Mouse (Mus musculus) urinary bladder, adult 18-20 months (tissue): Measurements from ENCODE around the gene Cc2d1a.

Experiments
- DNase-seq, 2 experiments: peaks; one replicate each; pipeline ENCODE4 v3.0.0; 2022; ENCODE audit warnings: low spot score in 2 of 2, mixed read lengths in 2 of 2

Gene Cc2d1a

GRCm38 (mm10) chr8:84177405-84177804 lies 29.7 kb upstream of the Cc2d1a start:
- DNase-seq: no peak

DNA sequence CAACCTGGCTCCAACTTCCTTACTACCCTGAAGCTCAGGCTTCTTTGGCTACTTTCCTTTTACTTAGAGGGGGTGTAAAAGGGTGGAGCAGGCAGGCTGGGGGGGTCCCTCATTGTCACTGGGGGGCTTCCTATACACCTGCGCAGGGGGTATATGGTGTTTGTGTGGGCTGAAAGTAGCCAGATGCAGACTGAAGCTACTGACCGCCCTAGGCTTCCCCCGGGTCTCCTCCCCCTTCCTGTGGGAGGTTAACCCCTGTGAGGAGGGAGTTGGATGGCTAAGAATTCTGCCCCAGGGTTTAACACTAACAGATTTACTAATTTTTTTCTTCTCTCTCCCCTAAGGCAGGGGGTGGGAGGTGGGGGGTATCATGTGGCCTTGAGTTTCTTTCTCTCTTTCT lies 28.8 kb upstream of the Cc2d1a start:
- DNase-seq: no peak

GRCm38 (mm10) chr8:84173861-84174260 lies 26.1 kb upstream of the Cc2d1a start:
- no peak for DNase-seq

DNA sequence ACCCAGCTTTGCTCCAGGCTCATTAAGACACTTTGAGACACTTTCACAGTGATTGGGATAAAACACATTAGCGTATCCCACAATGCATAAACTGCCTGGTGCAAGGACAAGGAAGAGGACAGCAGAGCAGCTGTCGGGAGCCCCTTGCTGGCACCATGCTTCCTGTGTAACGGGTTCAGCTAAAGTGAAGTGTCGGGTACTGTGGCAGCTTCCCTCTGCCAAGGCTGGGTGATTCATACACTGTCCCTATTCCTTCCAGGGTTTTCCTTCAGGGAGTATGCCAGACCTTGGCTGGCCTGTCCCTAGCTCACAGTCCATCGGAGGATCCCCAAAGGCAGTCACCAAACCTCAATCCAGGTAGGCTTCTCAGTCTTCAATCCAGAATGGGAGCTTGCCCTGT lies 22.4 kb upstream of the Cc2d1a start:
- DNase-seq: no peak

- no peak for DNase-seq
Measured at GRCm38 (mm10) chr8:84167696-84168095, 20.0 kb upstream of the Cc2d1a start.

- no peak for DNase-seq
Measured at GRCm38 (mm10) chr8:84157620-84158019, 9.9 kb upstream of the Cc2d1a start.

DNA sequence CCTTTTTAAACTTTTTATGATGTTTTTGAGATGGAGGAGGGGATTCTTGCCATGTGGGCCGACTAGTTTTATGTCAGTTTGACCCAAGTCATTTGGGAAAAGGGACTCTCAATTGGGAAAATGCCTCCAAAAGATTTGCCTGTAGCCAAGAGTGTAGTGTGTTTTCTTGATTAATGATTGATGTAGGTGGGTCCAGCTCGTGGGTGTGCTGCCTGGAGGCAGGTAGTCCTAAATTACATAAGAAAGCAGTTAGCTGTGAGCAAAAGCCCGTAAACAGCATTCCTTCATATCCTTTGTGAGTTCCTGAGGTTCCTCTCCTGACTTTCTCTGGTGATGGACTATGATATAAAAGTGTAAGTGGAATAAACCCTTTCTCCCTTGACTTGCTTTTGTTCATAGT lies 1.4 kb upstream of the Cc2d1a start:
- no peak for DNase-seq

DNA sequence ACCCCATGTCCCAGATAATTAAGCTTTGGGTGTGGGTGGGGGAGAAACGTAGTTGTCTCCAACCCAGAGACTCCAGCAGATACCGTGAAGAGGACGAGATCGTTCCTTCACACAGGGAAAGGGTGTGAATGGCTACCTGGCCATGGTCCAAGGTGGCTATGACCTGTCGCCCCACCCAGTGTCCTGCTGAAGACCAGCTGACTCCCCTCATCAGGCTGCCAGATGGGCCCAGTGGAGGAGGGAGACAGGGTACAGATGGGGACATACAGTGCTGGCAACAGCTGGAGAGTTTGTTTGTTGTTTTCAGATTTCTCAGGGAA lies 755 bp upstream of the Cc2d1a start:
- no peak for DNase-seq

- DNase-seq: peak in 1 of 2 experiments; percentile 45
Measured at GRCm38 (mm10) chr8:84147324-84147766, 391 bp downstream of the Cc2d1a start.

GRCm38 (mm10) chr8:84144636-84145245 lies 3.0 kb downstream of the Cc2d1a start:
- no peak for DNase-seq

DNA sequence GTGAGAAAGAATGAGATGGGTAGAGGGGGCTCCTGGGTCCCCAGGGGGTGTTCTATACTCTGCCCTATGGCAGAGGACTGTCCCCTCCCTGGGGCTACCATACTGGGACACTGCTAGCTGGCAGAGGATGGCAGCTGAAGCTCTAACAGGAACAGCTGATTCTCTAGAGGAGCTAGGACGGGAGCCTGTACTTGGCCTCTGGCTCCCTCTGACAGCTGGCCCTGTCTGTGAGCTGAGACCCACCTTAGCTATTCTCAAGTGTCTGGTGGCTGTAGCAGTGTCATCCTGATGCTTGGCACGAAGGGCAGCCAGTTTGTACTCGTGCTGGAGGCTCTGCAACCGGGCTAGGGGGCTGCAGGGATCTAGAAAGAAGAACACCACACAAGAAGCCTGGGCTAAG lies 6.9 kb downstream of the Cc2d1a start:
- DNase-seq: no peak

DNA sequence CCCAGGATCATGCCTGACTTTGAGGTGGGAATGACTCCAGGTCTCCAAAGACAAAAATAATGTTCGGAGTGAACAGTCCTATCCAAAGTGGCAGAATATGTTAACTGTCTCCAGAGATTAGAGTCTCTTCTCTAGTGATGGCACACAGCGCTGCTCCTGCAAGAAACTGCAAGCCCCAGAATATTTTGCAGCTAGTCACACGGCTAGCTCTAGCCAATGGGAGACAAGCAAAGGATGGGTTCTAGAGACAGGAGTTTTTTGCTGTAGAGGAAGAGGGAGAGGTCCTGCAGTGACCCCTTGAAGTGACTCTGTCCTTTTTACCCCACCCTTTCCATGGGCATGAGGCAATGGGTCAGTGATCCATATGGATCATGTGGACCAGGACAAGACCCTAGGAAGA lies 9.9 kb downstream of the Cc2d1a start:
- no peak for DNase-seq

DNA sequence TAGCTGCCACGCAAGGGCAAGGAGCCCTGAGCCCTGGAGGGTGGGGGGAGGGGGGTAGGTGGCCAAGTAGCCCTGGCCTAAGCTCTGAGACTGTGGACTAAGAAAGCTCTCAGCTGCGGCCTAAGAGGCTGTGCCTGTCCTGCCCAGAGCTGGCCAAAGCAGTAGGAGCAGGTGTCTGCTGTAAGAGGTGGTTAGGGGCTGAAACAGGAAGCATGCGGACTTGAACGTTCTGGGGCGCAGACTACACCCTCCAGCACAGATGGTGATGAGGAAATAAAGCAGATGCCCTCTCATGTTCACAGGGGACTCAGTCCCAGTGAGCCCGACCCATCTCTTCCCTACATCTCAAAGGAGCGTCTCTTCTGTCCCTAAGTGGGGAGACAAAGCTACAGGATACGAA lies 15.5 kb downstream of the Cc2d1a start:
- DNase-seq: no peak

- no peak for DNase-seq
Measured at GRCm38 (mm10) chr8:84130806-84131205, 16.9 kb downstream of the Cc2d1a start.

DNA sequence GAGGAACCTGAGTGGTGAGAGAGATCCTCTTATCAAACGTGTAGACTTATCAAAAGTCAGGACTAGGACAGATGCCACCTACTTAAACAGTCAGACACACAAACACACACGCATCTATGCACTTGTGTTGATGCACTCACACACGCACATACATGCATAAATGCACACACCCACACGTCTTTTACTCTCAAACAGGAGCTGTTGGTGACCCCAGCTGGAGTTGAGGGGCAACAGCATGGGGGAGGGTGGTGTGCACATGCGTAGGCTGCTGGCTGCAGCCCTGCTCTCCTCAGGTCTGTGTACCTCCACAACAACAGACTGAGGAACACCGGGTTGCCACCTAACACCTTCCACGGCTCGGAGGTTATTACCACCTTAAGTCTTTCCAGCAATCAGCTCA lies 19.5 kb downstream of the Cc2d1a start:
- DNase-seq: no peak

DNA sequence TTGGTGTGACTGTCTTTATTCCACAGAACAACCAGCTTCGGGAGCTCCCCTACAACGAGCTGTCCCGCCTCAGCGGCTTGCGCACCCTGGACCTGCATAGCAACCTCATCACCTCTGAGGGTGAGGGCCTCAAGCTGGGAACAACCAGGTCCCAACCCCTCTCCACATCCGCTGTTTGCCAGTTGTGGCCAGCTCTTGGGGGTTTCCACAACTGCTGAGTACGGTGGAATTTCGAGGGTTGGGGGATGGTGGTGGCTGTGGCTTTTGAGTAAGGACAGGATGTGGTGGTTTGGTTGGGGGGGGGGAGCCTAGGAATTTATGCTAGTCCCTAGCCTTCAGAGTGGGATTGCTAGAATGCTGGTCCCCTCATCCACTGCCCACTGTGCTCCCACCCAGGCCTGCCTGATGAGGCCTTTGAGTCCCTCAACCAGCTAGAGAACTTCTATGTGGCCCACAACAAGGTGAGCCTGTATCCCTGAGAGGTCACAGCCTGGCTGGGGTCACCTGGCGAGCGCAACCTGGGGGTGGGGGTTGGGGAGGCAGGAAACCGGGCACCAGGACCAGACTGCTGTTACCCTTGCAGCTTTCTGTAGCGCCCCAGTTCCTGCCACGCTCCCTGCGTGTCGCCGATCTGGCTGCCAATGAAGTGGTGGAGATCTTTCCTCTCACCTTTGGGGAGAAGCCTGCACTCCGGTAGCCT lies 20.4 kb downstream of the Cc2d1a start:
- no peak for DNase-seq

- no peak for DNase-seq
Measured at GRCm38 (mm10) chr8:84126742-84127141, 21.0 kb downstream of the Cc2d1a start.

- DNase-seq: no peak
Measured at GRCm38 (mm10) chr8:84125656-84126055, 22.1 kb downstream of the Cc2d1a start, which contains the start of gene Podnl1. Gene Podnl1, plus strand, starts transcription at chr8:84125989.

- DNase-seq: no peak
Measured at GRCm38 (mm10) chr8:84122151-84122550, 25.6 kb downstream of the Cc2d1a start.

DNA sequence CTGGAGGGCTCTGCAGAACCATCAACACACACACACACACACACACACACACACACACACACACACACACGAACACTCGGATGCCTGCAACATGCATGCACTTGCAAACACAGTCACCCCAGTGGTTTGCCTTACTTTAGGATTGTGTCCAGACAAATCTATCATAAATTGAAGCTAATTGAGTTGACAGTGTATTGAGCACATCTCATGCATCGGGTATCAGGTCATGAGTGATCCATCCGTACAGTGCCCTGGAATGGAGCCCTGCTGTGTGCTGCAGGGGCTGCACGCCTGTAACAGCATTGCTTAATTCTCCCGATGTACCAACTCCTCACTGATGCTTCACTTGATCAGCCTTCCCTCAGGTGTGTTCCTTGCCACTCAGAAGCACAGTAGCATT lies 32.1 kb downstream of the Cc2d1a start:
- no peak for DNase-seq

DNA sequence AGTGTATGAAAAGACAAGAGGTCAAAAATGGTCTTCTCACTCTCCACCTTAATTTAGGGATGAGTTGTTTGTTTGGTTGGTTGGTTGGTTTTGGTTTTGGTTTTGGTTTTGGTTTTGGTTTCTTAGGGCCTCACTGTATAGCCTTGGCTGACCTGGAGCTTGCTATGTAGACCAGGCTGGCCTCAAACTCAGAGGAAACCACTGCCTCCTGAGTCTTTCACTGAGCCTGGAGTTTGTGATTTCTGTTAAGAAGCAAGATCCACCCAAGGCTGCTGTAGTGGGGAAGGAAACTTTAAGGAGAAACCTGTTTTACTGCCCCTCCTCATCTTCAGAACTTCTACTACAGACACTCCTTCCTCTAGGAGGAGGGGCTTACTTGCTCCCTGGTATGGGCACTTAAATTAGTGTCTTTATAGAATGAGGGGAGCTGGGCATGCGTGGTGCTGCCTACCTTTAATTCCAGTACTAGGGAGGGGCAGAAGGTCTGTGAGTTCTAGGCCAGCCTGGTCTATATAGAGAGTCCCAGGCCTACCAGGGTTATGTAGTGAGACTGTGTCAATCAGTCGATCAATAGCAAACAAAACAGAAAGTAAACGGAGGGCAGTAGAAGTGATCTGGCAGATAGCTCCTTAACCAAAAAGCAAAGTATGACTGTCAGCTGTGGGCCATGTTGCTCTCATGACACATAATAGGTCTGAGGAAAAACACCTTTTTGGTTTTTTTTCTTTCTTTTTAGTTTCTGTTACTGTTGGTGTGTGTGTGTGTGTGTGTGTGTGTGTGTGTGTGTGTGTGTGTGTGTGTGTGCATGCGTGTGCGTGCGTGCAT lies 41.3 kb downstream of the Cc2d1a start:
- DNase-seq: no peak

GRCm38 (mm10) chr8:84105676-84106075 lies 42.1 kb downstream of the Cc2d1a start:
- DNase-seq: no peak
